Mouse (Mus musculus) liver, embryonic 15.5 days (tissue): Measurements from ENCODE around the gene Gm21190. TPM values are rescaled to one million over a fixed set of nuclear protein-coding genes. Genes with fewer than 3 reads are reported as not detected.
"Not testable (repeated sequence)": the region's sequence is repeated elsewhere in the genome, so short reads cannot be mapped to it uniquely, and the experiment has no call there.

Experiments
- ATAC-seq: fragments of 200-750 bp; cut with Nextera tagmentation; 2 replicates; pipeline ENCODE4 v1.8.0; 2017; ENCODE audit warnings: moderate number of reproducible peaks, mild to moderate bottlenecking, moderate library complexity; ENCODE audit not compliant: insufficient read depth
- H3K27ac ChIP-seq: fragments of 300-500 bp; sonication (generic); replicated peaks from 2 replicates; pipeline ENCODE4 v1.5.1; 2015; ENCODE audit warnings: mild to moderate bottlenecking, inconsistent platforms
- H3K27me3 ChIP-seq: fragments of 300-500 bp; sonication (generic); 2 replicates; pipeline ENCODE4 v1.6.1; 2015; ENCODE audit warnings: mild to moderate bottlenecking, inconsistent platforms
- H3K36me3 ChIP-seq: fragments of 300-500 bp; sonication (generic); replicated peaks from 2 replicates; pipeline ENCODE4 v1.6.1; 2015; ENCODE audit warnings: moderate library complexity, mild to moderate bottlenecking, inconsistent platforms
- H3K4me1 ChIP-seq: fragments of 300-500 bp; sonication (generic); replicated peaks from 2 replicates; pipeline ENCODE4 v1.6.1; 2015; ENCODE audit warnings: inconsistent platforms
- H3K4me2 ChIP-seq: fragments of 300-500 bp; sonication (generic); 2 replicates; pipeline ENCODE4 v1.6.1; 2015; ENCODE audit warnings: moderate library complexity, mild to moderate bottlenecking, inconsistent platforms
- H3K4me3 ChIP-seq: fragments of 300-500 bp; sonication (generic); replicated peaks from 2 replicates; pipeline ENCODE4 v1.5.1; 2015; ENCODE audit warnings: mild to moderate bottlenecking, inconsistent platforms
- H3K9ac ChIP-seq: fragments of 300-500 bp; sonication (generic); 2 replicates; pipeline ENCODE4 v1.6.1; 2015; ENCODE audit warnings: moderate library complexity, mild to moderate bottlenecking, inconsistent platforms
- H3K9me3 ChIP-seq: fragments of 300-500 bp; sonication (generic); replicated peaks from 2 replicates; pipeline ENCODE4 v1.6.1; 2016; ENCODE audit warnings: inconsistent platforms
- WGBS: fragments of 180-500 bp; shearing (Covaris S2); methylation state at CpG from one replicate; pipeline ENCODE4 v1.1.7; 2015; ENCODE audit warnings: mixed read lengths; ENCODE audit not compliant: insufficient replicate concordance; 5-methylcytosine and 5-hydroxymethylcytosine counted together
- polyA plus RNA-seq: library from polyadenylated mRNA; unstranded; fragments of >200 nt; fragmentation: Nextera tagmentation; extraction: Ambion mirVana; gene quantifications from 2 replicates; pipeline ENCODE4 v1.2.1, GENCODE M21; 2015

The Gm21190 gene
- polyA plus RNA-seq, 1 experiment from 2014 or later, result not detected

- not testable (repeated sequence) for H3K27me3 ChIP-seq, H3K9ac ChIP-seq, H3K4me2 ChIP-seq, H3K27ac ChIP-seq, H3K36me3 ChIP-seq, H3K9me3 ChIP-seq, H3K4me1 ChIP-seq, ATAC-seq, H3K4me3 ChIP-seq
- WGBS, result 45% methylated on average over 3 of the region's 3 CpGs
Observed at GRCm38 (mm10) chr5:15512236-15512635, 16.8 kb downstream of the Gm21190 start.

DNA sequence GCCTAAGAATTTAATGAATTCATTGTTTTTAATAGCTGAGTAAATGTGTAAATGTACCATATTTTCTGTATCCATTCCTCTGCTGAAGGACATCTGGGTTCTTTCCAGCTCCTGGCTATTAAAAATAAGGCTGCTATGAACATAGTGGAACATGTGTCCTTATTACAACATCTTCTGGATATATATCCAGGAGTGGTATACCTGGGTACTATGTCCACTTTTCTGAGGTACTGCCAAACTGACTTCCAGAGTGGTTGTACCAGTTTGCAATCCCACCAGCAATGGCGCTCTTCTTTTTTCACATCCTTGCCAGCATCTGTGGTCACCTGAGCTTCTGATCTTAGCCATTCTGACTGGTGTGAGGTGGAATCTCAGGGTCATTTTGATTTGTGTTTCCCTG, 19.1 kb downstream of the Gm21190 start:
- not testable (repeated sequence) for ATAC-seq, H3K4me2 ChIP-seq, H3K27ac ChIP-seq, H3K9me3 ChIP-seq, H3K27me3 ChIP-seq, H3K4me3 ChIP-seq, H3K36me3 ChIP-seq, H3K9ac ChIP-seq, H3K4me1 ChIP-seq
- 69% methylated on average over 1 of the region's 1 CpGs for WGBS

DNA sequence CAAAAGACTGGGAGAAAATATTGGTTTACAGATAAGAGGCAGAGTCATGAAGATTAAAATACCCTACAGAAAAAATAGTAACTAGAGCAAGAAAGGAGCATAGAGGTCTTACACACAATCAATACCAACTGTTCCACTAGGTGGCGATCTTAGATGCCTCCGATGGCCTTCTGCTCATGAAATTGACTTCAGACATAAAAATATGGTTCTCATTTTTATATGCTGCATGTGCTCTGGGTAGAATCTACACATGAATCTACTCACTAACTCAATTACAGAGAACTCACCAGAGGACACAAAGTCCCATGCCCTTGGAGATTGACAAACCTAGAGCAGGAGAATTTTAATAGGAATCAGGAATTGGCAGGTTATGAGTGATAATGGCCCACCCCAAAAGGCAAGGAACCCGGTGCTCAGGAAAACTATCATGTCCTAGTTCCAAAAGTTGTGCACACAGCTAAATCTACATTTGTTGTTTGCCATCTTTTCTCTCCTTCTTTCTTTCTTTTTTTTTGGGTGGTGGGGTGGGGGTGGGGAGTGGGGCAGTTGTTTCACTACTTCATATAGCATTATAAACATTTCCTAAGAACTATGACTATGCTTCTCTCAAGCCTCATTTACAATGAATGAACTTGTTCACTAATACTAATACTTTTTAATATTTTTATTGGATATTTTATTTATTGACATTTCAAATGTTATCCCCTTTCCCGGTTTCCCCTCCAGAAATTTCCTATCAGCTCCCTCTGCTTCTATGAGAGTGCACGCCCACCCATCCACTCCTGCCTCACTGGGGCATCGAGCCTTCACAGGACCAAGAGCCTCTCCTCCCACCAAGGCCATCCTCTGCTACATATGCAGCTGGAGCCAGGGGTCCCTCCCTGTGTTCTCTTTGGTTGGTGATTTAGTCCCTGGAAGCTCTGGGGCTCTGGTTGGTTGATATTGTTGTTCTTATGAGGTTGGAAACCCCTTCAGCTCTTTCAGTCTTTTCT, 20.3 kb downstream of the Gm21190 start:
- not testable (repeated sequence) for H3K9me3 ChIP-seq, H3K27me3 ChIP-seq, H3K4me1 ChIP-seq, H3K36me3 ChIP-seq, H3K9ac ChIP-seq, H3K27ac ChIP-seq, H3K4me2 ChIP-seq, H3K4me3 ChIP-seq, ATAC-seq
- WGBS, result 46% methylated on average over 6 of the region's 6 CpGs

GRCm38 (mm10) chr5:15507757-15508459, 21.1 kb downstream of the Gm21190 start:
- H3K4me2 ChIP-seq, H3K9me3 ChIP-seq, ATAC-seq, H3K36me3 ChIP-seq, H3K4me3 ChIP-seq, H3K27me3 ChIP-seq, H3K27ac ChIP-seq, H3K9ac ChIP-seq, H3K4me1 ChIP-seq: not testable (repeated sequence)
- 47% methylated on average over 6 of the region's 6 CpGs for WGBS

GRCm38 (mm10) chr5:15507309-15507619, 21.8 kb downstream of the Gm21190 start:
- peaks cover 2% of the 10 kb centered on the region; the same call in 1 of the 2 replicates for H3K9me3 ChIP-seq
- H3K4me3 ChIP-seq, result no peak overlapping the region
- H3K4me1 ChIP-seq, result no peaks in the 10 kb centered on the region
- ATAC-seq, result no peak
- H3K36me3 ChIP-seq, result no peaks in the 10 kb centered on the region
- H3K4me2 ChIP-seq, result no peak overlapping the region
- H3K27ac ChIP-seq, result no peak overlapping the region
- no peaks in the 10 kb centered on the region for H3K27me3 ChIP-seq
- H3K9ac ChIP-seq, result no peak overlapping the region
- WGBS, result 53% methylated on average over 3 of the region's 3 CpGs

- H3K36me3 ChIP-seq, result no peaks in the 10 kb centered on the region
- no peak overlapping the region for H3K4me2 ChIP-seq
- no peak for ATAC-seq
- H3K9me3 ChIP-seq, result no peaks in the 10 kb centered on the region
- H3K9ac ChIP-seq, result no peak overlapping the region
- WGBS, result 39% methylated on average over 16 of the region's 16 CpGs
- H3K4me1 ChIP-seq, result no peaks in the 10 kb centered on the region
- H3K27ac ChIP-seq, result no peak overlapping the region
- no peak overlapping the region for H3K4me3 ChIP-seq
- no peaks in the 10 kb centered on the region for H3K27me3 ChIP-seq
Observed at GRCm38 (mm10) chr5:15506575-15507308, 22.3 kb downstream of the Gm21190 start.

- H3K27me3 ChIP-seq, H3K36me3 ChIP-seq, H3K4me3 ChIP-seq, H3K27ac ChIP-seq, H3K4me1 ChIP-seq, H3K9ac ChIP-seq, H3K4me2 ChIP-seq, H3K9me3 ChIP-seq: not testable (repeated sequence)
- peak; percentile 34; the same call in 1 of the 2 replicates for ATAC-seq
- 24% methylated on average over 5 of the region's 5 CpGs for WGBS
Observed at GRCm38 (mm10) chr5:15498774-15499400, 30.1 kb downstream of the Gm21190 start.

DNA sequence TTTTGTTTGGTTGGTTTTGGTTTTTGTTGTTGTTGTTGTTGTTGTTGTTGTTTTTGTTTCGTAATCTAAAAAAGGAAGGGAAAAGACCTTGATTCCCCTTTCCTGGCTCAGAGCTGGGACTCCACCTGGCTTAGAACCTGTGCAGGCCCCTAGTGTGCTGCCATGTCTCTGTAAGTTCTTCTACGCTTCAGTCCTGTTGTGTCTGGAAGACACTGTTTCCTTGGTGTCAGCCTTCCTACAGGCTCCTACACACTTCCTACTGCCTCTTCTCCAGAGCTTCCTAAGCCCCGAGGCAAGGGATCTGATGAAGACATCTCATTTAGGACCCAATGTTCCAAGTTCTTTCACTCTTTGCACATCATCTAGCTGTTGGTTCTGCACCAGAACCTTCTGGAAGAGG, 30.7 kb downstream of the Gm21190 start:
- not testable (repeated sequence) for H3K36me3 ChIP-seq, ATAC-seq, H3K9ac ChIP-seq, H3K27me3 ChIP-seq, H3K4me3 ChIP-seq, H3K4me2 ChIP-seq, H3K9me3 ChIP-seq, H3K4me1 ChIP-seq, H3K27ac ChIP-seq
- 44% methylated on average over 3 of the region's 3 CpGs for WGBS

DNA sequence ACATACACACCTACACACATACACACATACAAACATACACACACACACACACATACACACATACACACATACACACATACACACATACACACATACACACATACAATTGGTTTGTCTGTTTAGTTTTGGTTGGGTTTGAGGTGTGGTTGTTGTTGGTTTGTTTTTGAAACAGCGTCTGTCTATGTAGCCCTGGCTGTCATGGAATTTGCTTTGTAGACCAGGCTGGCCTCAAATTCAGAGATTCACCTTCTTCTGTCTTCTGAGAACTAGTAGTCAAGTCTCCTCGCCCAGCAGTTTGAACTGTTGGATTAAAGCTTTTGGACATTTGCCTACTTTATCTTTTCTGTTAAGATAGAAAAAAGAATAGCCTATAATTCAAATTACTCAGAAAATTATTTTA, 38.1 kb downstream of the Gm21190 start:
- H3K4me1 ChIP-seq, H3K4me2 ChIP-seq, H3K36me3 ChIP-seq, ATAC-seq, H3K27ac ChIP-seq, H3K9ac ChIP-seq, H3K4me3 ChIP-seq, H3K27me3 ChIP-seq, H3K9me3 ChIP-seq: not testable (repeated sequence)
- 40% methylated on average over 2 of the region's 2 CpGs for WGBS

GRCm38 (mm10) chr5:15488743-15489142, 40.3 kb downstream of the Gm21190 start:
- Histone ChIP-seq H3K4me2 (no peak overlapping the region), H3K9ac (no peak overlapping the region), H3K27me3 (no peaks in the 10 kb centered on the region), H3K4me3 (no peak overlapping the region), H3K36me3 (no peaks in the 10 kb centered on the region), H3K9me3 (no peaks in the 10 kb centered on the region), H3K27ac (no peak overlapping the region), H3K4me1 (no peaks in the 10 kb centered on the region)
- WGBS, result 67% methylated on average over 5 of the region's 5 CpGs
- no peak for ATAC-seq

- not testable (repeated sequence) for H3K27ac ChIP-seq, H3K36me3 ChIP-seq, H3K9ac ChIP-seq, H3K4me1 ChIP-seq, H3K27me3 ChIP-seq, ATAC-seq, H3K4me3 ChIP-seq, H3K9me3 ChIP-seq, H3K4me2 ChIP-seq
- 16% methylated on average over 2 of the region's 2 CpGs for WGBS
Observed at GRCm38 (mm10) chr5:15484616-15485015, 44.4 kb downstream of the Gm21190 start.
